Mouse (Mus musculus): Measurements from ENCODE around the gene Cxcr5.

DNA sequence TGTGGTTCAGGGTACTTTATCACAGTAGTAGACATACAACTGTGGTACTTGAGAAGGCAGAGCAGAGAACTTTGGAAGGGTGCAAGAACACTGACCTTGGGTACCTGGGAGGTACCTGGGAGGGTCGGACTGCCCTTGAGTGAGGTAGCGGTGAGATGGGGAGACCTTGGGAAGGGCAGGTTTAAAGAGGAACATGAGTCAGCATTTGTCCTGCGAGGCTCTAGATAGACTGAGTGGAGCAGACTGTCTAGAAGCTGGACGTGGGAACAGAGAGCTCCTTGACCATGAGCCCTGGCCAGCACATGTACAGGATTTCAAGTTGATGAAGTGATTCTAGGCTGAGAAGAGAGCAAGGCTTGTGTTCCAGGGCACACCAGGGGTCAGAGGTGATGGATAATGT lies 19.3 kb downstream of the Cxcr5 start:
- TF ChIP-seq CTCF (IDR thresholded peaks at IDR 0.05; ENCODE audit: insufficient read depth, low read depth, low read length) (no peak), POLR2A (IDR thresholded peaks at IDR 0.05; ENCODE audit: insufficient read depth, low read depth, low read length) (no peak)

All from olfactory bulb, adult 2 months (tissue).